Mouse (Mus musculus): ENCODE measurements around the gene Zfp654. TPM values are rescaled to one million over a fixed set of nuclear protein-coding genes. Genes with fewer than 3 reads are reported as not detected.

Zfp654 gene
- total RNA-seq, 1 experiment = 19.4 TPM

DNA sequence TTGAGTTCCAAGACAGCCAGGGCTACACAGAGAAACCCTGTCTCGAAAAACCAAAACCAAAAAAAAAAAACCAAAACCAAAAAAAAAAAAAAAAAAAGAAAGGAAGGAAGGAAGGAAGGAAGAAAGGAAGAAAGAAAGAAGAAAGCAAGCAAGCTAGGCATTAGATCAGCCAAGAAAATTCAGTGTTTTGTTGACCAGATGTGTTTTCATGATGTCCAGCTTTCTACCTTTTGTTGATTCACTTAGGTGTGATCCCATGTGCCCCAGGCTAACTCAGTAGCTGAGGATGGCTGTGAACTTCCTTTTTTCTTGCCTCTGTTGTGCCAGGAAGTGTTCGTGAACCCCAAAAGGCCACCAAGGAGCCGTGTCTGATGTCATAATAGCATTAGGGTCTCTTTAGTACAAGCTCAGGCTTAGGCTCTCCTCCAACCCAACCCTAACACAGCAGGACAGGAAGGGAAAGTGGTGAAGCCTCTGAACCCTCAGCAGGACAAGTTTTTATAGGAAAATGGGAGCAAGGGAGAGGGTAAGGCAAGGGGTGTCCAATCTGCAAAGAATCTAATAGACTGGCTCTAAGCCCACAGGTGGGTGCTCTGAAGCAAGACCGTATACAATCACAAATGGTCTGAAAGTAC, 25.3 kb upstream of the Zfp654 start:
- no peak for TF ChIP-seq ZC3H11A (IDR thresholded peaks at IDR 0.05; ENCODE audit: borderline replicate concordance, low read depth, low read length)
- Histone ChIP-seq H3K27ac (ENCODE audit: insufficient read depth, low read depth, low read length, poor library complexity, severe bottlenecking) (peak overlapping the region; percentile 61; the same call in 1 of the 2 replicates), H3K9me3 (ENCODE audit: control insufficient read depth, insufficient read depth, low read depth, low read length) (no peaks in the 10 kb centered on the region; the same call in 1 of the 2 replicates), H3K4me1 (ENCODE audit: control insufficient read depth in 2 of 2, insufficient read depth in 2 of 2, low read length in 2 of 2, poor library complexity in 1 of 2) (peaks cover 2 to 11% of the 10 kb centered on the region in 2 experiments; a peak in 3 of 4 replicates), H3K4me3 (ENCODE audit: insufficient read depth in 1 of 2, low read depth in 1 of 2, low read length in 2 of 2, poor library complexity in 1 of 2, severe bottlenecking in 1 of 2) (no peak overlapping the region), H3K36me3 (ENCODE audit: control insufficient read depth, insufficient read depth, low read length, poor library complexity, severe bottlenecking) (no peaks in the 10 kb centered on the region), H3K9ac (ENCODE audit: insufficient read depth, low read depth, low read length, poor library complexity, severe bottlenecking) (no peak overlapping the region)
- DNase-seq (ENCODE audit: low read depth, low spot score) = no peak
- in situ Hi-C loops (cut with MboI; ENCODE audit: low sequenced_read_pairs in 2 of 2, unreplicated experiment in 2 of 2) = no loop called here

DNA sequence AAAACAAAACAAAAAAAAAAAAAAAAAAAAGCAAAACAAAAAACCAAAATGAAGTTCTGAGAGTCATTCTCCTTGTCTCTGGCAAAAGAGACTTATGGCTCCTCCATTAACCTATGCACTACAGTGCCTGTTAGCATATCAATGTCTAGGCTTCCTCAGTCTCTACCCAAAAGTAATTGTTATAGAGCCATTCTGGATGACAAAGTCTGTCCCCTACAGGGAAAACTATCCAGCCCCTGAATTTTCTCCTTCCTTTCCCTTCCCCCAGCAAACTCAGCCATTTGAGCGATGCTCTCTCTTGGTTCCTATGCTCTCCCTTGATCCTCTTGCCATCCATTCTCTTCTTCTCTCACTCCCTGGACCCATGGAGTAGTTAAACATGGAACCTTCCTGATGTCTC, 24.4 kb upstream of the Zfp654 start:
- Histone ChIP-seq H3K4me3 (ENCODE audit: insufficient read depth in 1 of 2, low read depth in 1 of 2, low read length in 2 of 2, poor library complexity in 1 of 2, severe bottlenecking in 1 of 2) (no peak overlapping the region), H3K4me1 (ENCODE audit: control insufficient read depth in 2 of 2, insufficient read depth in 2 of 2, low read length in 2 of 2, poor library complexity in 1 of 2) (peaks cover 2 to 8% of the 10 kb centered on the region in 2 experiments; a peak in 3 of 4 replicates), H3K36me3 (ENCODE audit: control insufficient read depth, insufficient read depth, low read length, poor library complexity, severe bottlenecking) (no peaks in the 10 kb centered on the region), H3K9ac (ENCODE audit: insufficient read depth, low read depth, low read length, poor library complexity, severe bottlenecking) (no peak overlapping the region), H3K27ac (ENCODE audit: insufficient read depth, low read depth, low read length, poor library complexity, severe bottlenecking) (peak overlapping the region; percentile 61; the same call in 1 of the 2 replicates), H3K9me3 (ENCODE audit: control insufficient read depth, insufficient read depth, low read depth, low read length) (no peaks in the 10 kb centered on the region; the same call in 1 of the 2 replicates)
- no peak for DNase-seq (ENCODE audit: low read depth, low spot score)
- in situ Hi-C loops (cut with MboI; ENCODE audit: low sequenced_read_pairs in 2 of 2, unreplicated experiment in 2 of 2) = no loop called here
- TF ChIP-seq ZC3H11A (IDR thresholded peaks at IDR 0.05; ENCODE audit: borderline replicate concordance, low read depth, low read length) (no peak), ZNF384 (IDR thresholded peaks at IDR 0.05; ENCODE audit: low read depth, low read length) (0 out of 2 replicates have a peak, but pooled peaks have one; percentile 17), CHD2 (IDR thresholded peaks at IDR 0.05; ENCODE audit: low read depth, low read length) (no peak)

DNA sequence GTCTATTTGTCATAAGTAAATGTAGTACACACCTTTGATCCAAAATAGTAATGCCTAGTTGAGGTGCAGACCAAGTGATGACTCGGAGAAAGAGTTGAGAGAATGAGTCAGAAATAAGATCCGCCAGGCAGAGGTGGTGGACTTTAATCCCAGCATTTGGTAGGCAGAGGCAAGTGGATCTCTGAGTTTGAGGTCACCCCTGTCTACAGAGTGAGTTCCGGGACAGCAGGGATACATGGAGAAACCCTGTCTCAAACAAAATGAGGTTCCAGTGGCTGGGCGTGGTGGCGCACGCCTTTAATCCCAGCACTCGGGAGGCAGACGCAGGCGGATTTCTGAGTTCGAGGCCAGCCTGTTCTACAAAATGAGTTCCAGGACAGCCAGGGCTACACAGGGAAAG, 23.9 kb upstream of the Zfp654 start:
- TF ChIP-seq HCFC1 (IDR thresholded peaks at IDR 0.05; ENCODE audit: borderline replicate concordance, insufficient read depth, low read length) (no peak), MAFK (IDR thresholded peaks at IDR 0.05; ENCODE audit: insufficient read depth, low read depth, low read length) (no peak), ZC3H11A (IDR thresholded peaks at IDR 0.05; ENCODE audit: borderline replicate concordance, low read depth, low read length) (no peak), CHD2 (IDR thresholded peaks at IDR 0.05; ENCODE audit: low read depth, low read length) (no peak), ZNF384 (IDR thresholded peaks at IDR 0.05; ENCODE audit: low read depth, low read length) (0 out of 2 replicates have a peak, but pooled peaks have one; percentile 0)
- Histone ChIP-seq H3K4me3 (ENCODE audit: insufficient read depth in 1 of 2, low read depth in 1 of 2, low read length in 2 of 2, poor library complexity in 1 of 2, severe bottlenecking in 1 of 2) (no peak overlapping the region), H3K9ac (ENCODE audit: insufficient read depth, low read depth, low read length, poor library complexity, severe bottlenecking) (no peak overlapping the region), H3K36me3 (ENCODE audit: control insufficient read depth, insufficient read depth, low read length, poor library complexity, severe bottlenecking) (no peaks in the 10 kb centered on the region), H3K4me1 (ENCODE audit: control insufficient read depth in 2 of 2, insufficient read depth in 2 of 2, low read length in 2 of 2, poor library complexity in 1 of 2) (peaks cover 2 to 8% of the 10 kb centered on the region in 2 experiments; a peak in 3 of 4 replicates), H3K9me3 (ENCODE audit: control insufficient read depth, insufficient read depth, low read depth, low read length) (no peaks in the 10 kb centered on the region; the same call in 1 of the 2 replicates), H3K27ac (ENCODE audit: insufficient read depth, low read depth, low read length, poor library complexity, severe bottlenecking) (peak overlapping the region; percentile 32; the same call in 1 of the 2 replicates)
- in situ Hi-C loops (cut with MboI; ENCODE audit: low sequenced_read_pairs in 2 of 2, unreplicated experiment in 2 of 2) = no loop called here
- DNase-seq (ENCODE audit: low read depth, low spot score) = no peak

DNA sequence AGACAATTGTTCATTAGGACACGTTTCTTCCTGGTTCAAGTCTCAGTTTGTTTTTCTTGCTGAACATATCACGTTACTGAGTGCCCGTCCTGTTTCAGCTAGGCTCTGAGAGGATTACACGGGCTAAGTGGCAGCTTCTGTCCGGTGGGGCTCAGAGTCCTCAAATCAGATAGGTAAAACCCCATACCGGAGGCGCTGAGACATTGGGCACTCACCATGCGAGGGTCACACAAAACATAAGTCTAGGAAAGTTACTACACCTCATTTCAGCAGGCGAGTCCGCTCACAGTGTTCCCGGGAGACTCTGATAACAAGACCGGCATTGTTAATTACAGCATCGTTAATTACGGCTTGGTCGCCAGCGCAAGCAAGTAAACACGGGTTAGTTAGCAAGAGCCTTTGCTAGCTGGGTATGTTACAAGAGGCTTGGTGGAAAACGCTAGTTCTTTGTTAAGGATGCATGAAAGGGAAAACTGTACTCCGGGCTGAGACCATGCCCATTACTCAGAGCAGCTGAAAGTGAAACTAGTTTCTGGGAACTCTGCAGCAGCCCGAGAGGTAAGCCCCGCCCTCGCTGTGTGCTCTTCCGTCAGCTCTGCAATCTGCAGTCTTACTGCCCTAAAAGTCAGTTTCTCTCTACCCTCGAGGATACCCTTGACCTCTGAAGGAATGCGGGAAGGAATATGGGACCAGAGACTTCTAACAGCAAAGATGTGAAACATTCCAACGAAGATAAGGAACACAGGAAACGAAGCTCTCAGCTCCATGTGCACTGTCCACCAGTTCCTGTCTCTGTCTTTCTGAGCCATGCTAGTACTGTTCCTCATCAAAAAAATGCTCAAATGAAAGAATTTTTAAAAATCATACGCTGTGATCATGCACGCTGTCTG, 22.2 kb upstream of the Zfp654 start:
- no peaks in the 10 kb centered on the region; the same call in 1 of the 2 replicates for H3K9me3 ChIP-seq (ENCODE audit: control insufficient read depth, insufficient read depth, low read depth, low read length)
- in situ Hi-C loops (cut with MboI; ENCODE audit: low sequenced_read_pairs in 2 of 2, unreplicated experiment in 2 of 2) = no loop called here
- peaks cover 0 to 4% of the 10 kb centered on the region in 2 experiments; a peak in 1 of 4 replicates for H3K4me1 ChIP-seq (ENCODE audit: control insufficient read depth in 2 of 2, insufficient read depth in 2 of 2, low read length in 2 of 2, poor library complexity in 1 of 2)
- DNase-seq (ENCODE audit: low read depth, low spot score) = peak; percentile 69
- TF ChIP-seq ZC3H11A (IDR thresholded peaks at IDR 0.05; ENCODE audit: borderline replicate concordance, low read depth, low read length) = no peak
- TF ChIP-seq MAFK (IDR thresholded peaks at IDR 0.05; ENCODE audit: insufficient read depth, low read depth, low read length) = no peak
- no peak overlapping the region for H3K9ac ChIP-seq (ENCODE audit: insufficient read depth, low read depth, low read length, poor library complexity, severe bottlenecking)
- 0 out of 4 replicates have a peak overlapping the region, but pooled peaks of 1 of the 2 experiments have one; percentile 23 for H3K4me3 ChIP-seq (ENCODE audit: insufficient read depth in 1 of 2, low read depth in 1 of 2, low read length in 2 of 2, poor library complexity in 1 of 2, severe bottlenecking in 1 of 2)
- H3K36me3 ChIP-seq (ENCODE audit: control insufficient read depth, insufficient read depth, low read length, poor library complexity, severe bottlenecking) = no peaks in the 10 kb centered on the region
- H3K27ac ChIP-seq (ENCODE audit: insufficient read depth, low read depth, low read length, poor library complexity, severe bottlenecking) = peak overlapping the region; percentile 45; the same call in 1 of the 2 replicates
